Mouse (Mus musculus) cortical plate, adult 2 months (tissue): ENCODE data around the gene Bst1. TPM values are rescaled to one million over a fixed set of nuclear protein-coding genes. Genes with fewer than 3 reads are reported as not detected.

ENCODE experiments used
- H3K27ac ChIP-seq: fragments of 200-500 bp; 2 replicates; pipeline ENCODE4 v1.5.1; 2012; ENCODE audit warnings: low read length, control low read depth, inconsistent platforms; ENCODE audit not compliant: insufficient read depth
- H3K4me1 ChIP-seq: fragments of 200-500 bp; 2 replicates; pipeline ENCODE4 v1.6.1; 2011; ENCODE audit warnings: low read length; ENCODE audit not compliant: control insufficient read depth, insufficient read depth
- H3K4me3 ChIP-seq: fragments of 200-500 bp; 2 replicates; pipeline ENCODE4 v1.5.1; 2011; ENCODE audit warnings: mild to moderate bottlenecking, low read length, control low read depth; ENCODE audit not compliant: insufficient read depth
- CTCF ChIP-seq: fragments of 200-500 bp; IDR thresholded peaks from 2 replicates; pipeline ENCODE4 v1.5.1; 2011; ENCODE audit warnings: mild to moderate bottlenecking, control low read depth, low read length; ENCODE audit not compliant: insufficient read depth; ENCODE audit errors: extremely low read depth
- POLR2A ChIP-seq: fragments of 200-500 bp; IDR thresholded peaks from 2 replicates; pipeline ENCODE4 v1.6.1; 2011; ENCODE audit warnings: mild to moderate bottlenecking, low read length, control low read depth; ENCODE audit not compliant: insufficient read depth; ENCODE audit errors: extremely low read depth
- polyA plus RNA-seq: library from polyadenylated mRNA; depleted of rRNA; stranded (reverse); fragments of >200 nt; gene quantifications from 2 replicates; pipeline ENCODE4 v1.2.3, GENCODE M21; 2012

Bst1 gene
- polyA plus RNA-seq, 1 experiment = 0.17 TPM

- no peak for TF ChIP-seq CTCF
- TF ChIP-seq POLR2A = peak; percentile 53
- Histone ChIP-seq H3K27ac (peak overlapping the region; percentile 16; the same call in 1 of the 2 replicates), H3K4me1 (no peaks in the 10 kb centered on the region), H3K4me3 (peak overlapping the region; percentile 46)
These were observed 10.7 kb upstream of the Bst1 start for GRCm38 (mm10) chr5:43807744-43808696.

GRCm38 (mm10) chr5:43810427-43811062 lies 8.1 kb upstream of the Bst1 start:
- H3K4me1 ChIP-seq = no peaks in the 10 kb centered on the region
- no peak overlapping the region for H3K4me3 ChIP-seq
- TF ChIP-seq CTCF = no peak
- TF ChIP-seq POLR2A = no peak
- no peak overlapping the region for H3K27ac ChIP-seq

GRCm38 (mm10) chr5:43814536-43814935 lies 4.1 kb upstream of the Bst1 start:
- Histone ChIP-seq H3K4me3 (no peak overlapping the region), H3K27ac (no peak overlapping the region), H3K4me1 (no peaks in the 10 kb centered on the region)
- TF ChIP-seq POLR2A (no peak), CTCF (no peak)

- no peak overlapping the region for H3K27ac ChIP-seq
- TF ChIP-seq POLR2A (no peak), CTCF (no peak)
- H3K4me3 ChIP-seq = no peak overlapping the region
- no peaks in the 10 kb centered on the region for H3K4me1 ChIP-seq
These were observed 2.9 kb upstream of the Bst1 start for GRCm38 (mm10) chr5:43815769-43816168.

- no peak overlapping the region for H3K4me3 ChIP-seq
- H3K27ac ChIP-seq = no peak overlapping the region
- no peaks in the 10 kb centered on the region for H3K4me1 ChIP-seq
- TF ChIP-seq CTCF (no peak), POLR2A (no peak)
These were observed 2.1 kb downstream of the Bst1 start for GRCm38 (mm10) chr5:43820785-43821184.

- H3K4me1 ChIP-seq = no peaks in the 10 kb centered on the region
- TF ChIP-seq POLR2A = no peak
- no peak for TF ChIP-seq CTCF
- no peak within 1 kb of the TSS for H3K27ac ChIP-seq
- no peak within 1 kb of the TSS for H3K4me3 ChIP-seq
These were observed 2.9 kb downstream of the Bst1 start, which contains the start of gene Fbxl5 for GRCm38 (mm10) chr5:43821538-43821937. Gene Fbxl5 (minus strand): TSS chr5:43821638.

GRCm38 (mm10) chr5:43822199-43822598 lies 3.5 kb downstream of the Bst1 start:
- TF ChIP-seq CTCF (no peak), POLR2A (no peak)
- H3K27ac ChIP-seq = no peak overlapping the region
- H3K4me1 ChIP-seq = no peaks in the 10 kb centered on the region
- no peak overlapping the region for H3K4me3 ChIP-seq

- Histone ChIP-seq H3K4me3 (no peak overlapping the region), H3K27ac (no peak overlapping the region), H3K4me1 (no peaks in the 10 kb centered on the region)
- no peak for TF ChIP-seq POLR2A
- TF ChIP-seq CTCF = no peak
These were observed 4.1 kb downstream of the Bst1 start for GRCm38 (mm10) chr5:43822824-43823223.

- no peak overlapping the region for H3K27ac ChIP-seq
- TF ChIP-seq CTCF (no peak), POLR2A (no peak)
- H3K4me1 ChIP-seq = no peaks in the 10 kb centered on the region
- H3K4me3 ChIP-seq = no peak overlapping the region
These were observed 5.9 kb downstream of the Bst1 start for GRCm38 (mm10) chr5:43824580-43824979.
